Mouse (Mus musculus): Measurements from ENCODE around the gene Gcnt1. TPM values are rescaled to one million over a fixed set of nuclear protein-coding genes. Genes with fewer than 3 reads are reported as not detected.

Gene Gcnt1
- polyA plus RNA-seq, 1 experiment from 2014 or later = 21.0 TPM

DNA sequence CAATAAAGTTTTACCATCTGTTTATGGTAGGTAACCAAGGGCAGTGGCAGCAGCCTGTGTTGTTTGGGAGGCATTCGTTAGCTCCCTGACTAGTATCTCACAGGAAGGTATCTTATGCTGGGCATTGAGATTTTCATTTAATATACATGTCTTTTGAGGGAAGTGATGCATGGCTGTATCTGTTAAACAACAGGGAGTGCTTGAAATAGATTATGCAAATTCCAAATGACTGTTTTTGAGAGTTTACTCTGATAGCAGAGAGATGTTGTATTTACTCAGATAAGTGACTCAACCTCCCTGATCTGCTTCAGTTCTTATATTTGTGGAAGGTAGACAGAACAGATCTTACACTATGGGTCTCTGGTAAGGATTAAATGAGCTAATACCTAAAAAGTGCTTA is 61.1 kb downstream of the Gcnt1 start:
- Histone ChIP-seq H3K9ac (ENCODE audit: low read depth, low read length) (no peak overlapping the region), H3K4me1 (ENCODE audit: control insufficient read depth, insufficient read depth, low read length) (no peaks in the 10 kb centered on the region), H3K4me2 (replicated peaks; ENCODE audit: low read depth, low read length) (no peak overlapping the region), H3K36me3 (ENCODE audit: control insufficient read depth, insufficient read depth, low read length) (no peaks in the 10 kb centered on the region), H3K27me3 (ENCODE audit: control insufficient read depth, insufficient read depth, low read length) (no peaks in the 10 kb centered on the region), H3K27ac (ENCODE audit: low read depth, low read length) (no peak overlapping the region), H3K4me3 (ENCODE audit: low read length) (no peak overlapping the region), H3K9me3 (ENCODE audit: control insufficient read depth, low read length) (no peaks in the 10 kb centered on the region)
- no peak for ATAC-seq (ENCODE audit: low FRiP score, low TSS enrichment)
- 48% methylated on average over 1 of the region's 1 CpGs for WGBS

DNA sequence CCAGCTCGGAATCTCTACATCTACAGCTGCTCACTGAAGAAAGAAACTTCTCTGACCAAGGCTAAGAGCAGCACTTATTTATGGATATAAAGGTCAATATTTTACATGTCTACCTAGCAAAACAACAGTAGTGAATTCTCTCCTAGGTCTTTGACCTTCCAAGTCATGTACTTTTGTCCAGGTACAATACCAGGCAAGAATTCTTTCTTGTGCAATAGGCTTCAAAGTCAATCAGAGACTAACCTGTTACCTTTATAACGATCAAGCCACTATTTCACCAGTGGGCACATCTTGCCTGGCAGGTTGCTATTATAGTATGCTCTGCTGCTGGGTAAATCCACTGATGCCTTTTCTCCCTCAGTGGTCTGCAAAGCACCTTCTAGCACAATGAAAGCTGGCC is 61.6 kb downstream of the Gcnt1 start:
- Histone ChIP-seq H3K4me3 (ENCODE audit: low read length) (no peak overlapping the region), H3K4me1 (ENCODE audit: control insufficient read depth, insufficient read depth, low read length) (no peaks in the 10 kb centered on the region), H3K27me3 (ENCODE audit: control insufficient read depth, insufficient read depth, low read length) (no peaks in the 10 kb centered on the region), H3K9ac (ENCODE audit: low read depth, low read length) (no peak overlapping the region), H3K9me3 (ENCODE audit: control insufficient read depth, low read length) (no peaks in the 10 kb centered on the region), H3K27ac (ENCODE audit: low read depth, low read length) (no peak overlapping the region), H3K4me2 (replicated peaks; ENCODE audit: low read depth, low read length) (no peak overlapping the region), H3K36me3 (ENCODE audit: control insufficient read depth, insufficient read depth, low read length) (no peaks in the 10 kb centered on the region)
- ATAC-seq (ENCODE audit: low FRiP score, low TSS enrichment) = no peak
- 91% methylated on average over 2 of the region's 2 CpGs for WGBS

- Histone ChIP-seq H3K27me3 (ENCODE audit: control insufficient read depth, insufficient read depth, low read length) (no peaks in the 10 kb centered on the region), H3K4me1 (ENCODE audit: control insufficient read depth, insufficient read depth, low read length) (no peaks in the 10 kb centered on the region), H3K4me3 (ENCODE audit: low read length) (no peak overlapping the region), H3K27ac (ENCODE audit: low read depth, low read length) (no peak overlapping the region), H3K9me3 (ENCODE audit: control insufficient read depth, low read length) (no peaks in the 10 kb centered on the region), H3K4me2 (replicated peaks; ENCODE audit: low read depth, low read length) (no peak overlapping the region), H3K9ac (ENCODE audit: low read depth, low read length) (no peak overlapping the region), H3K36me3 (ENCODE audit: control insufficient read depth, insufficient read depth, low read length) (no peaks in the 10 kb centered on the region)
- 89% methylated on average over 5 of the region's 5 CpGs for WGBS
- ATAC-seq (ENCODE audit: low FRiP score, low TSS enrichment) = no peak
Measured at GRCm38 (mm10) chr19:17296081-17296480, 76.6 kb downstream of the Gcnt1 start.

DNA sequence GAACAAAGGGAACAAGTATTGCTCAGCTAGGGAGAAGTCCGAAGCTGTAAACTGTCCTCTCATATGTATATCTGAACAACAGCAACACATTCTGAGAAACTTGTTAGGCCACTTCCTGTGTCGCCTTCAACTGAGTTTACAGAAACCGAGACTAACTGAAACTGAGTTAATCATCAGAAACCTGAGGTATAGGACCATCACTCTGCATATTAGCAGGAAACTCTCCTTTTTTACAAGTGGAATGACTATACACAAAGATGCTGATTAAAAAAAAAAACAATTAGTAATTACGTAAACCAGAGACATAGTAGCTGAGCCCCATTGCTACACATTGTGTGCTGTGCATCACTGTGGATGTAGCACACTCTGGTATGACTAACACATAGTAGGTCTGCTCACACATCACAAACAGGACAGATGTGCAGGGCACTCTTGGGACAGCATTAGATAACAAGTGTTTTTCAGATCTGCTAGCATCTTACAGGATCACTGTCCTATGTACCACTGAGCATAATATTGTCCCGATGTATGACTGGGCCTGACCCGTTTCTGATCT is 77.4 kb downstream of the Gcnt1 start:
- no peaks in the 10 kb centered on the region for H3K27me3 ChIP-seq (ENCODE audit: control insufficient read depth, insufficient read depth, low read length)
- no peak overlapping the region for H3K9ac ChIP-seq (ENCODE audit: low read depth, low read length)
- ATAC-seq (ENCODE audit: low FRiP score, low TSS enrichment) = no peak
- H3K27ac ChIP-seq (ENCODE audit: low read depth, low read length) = no peak overlapping the region
- H3K4me1 ChIP-seq (ENCODE audit: control insufficient read depth, insufficient read depth, low read length) = no peaks in the 10 kb centered on the region
- no peaks in the 10 kb centered on the region for H3K36me3 ChIP-seq (ENCODE audit: control insufficient read depth, insufficient read depth, low read length)
- H3K9me3 ChIP-seq (ENCODE audit: control insufficient read depth, low read length) = no peaks in the 10 kb centered on the region
- 88% methylated on average over 6 of the region's 6 CpGs for WGBS
- H3K4me3 ChIP-seq (ENCODE audit: low read length) = no peak overlapping the region
- H3K4me2 ChIP-seq (replicated peaks; ENCODE audit: low read depth, low read length) = no peak overlapping the region

- Histone ChIP-seq H3K27ac (ENCODE audit: low read depth, low read length) (no peak overlapping the region), H3K27me3 (ENCODE audit: control insufficient read depth, insufficient read depth, low read length) (no peaks in the 10 kb centered on the region), H3K4me2 (replicated peaks; ENCODE audit: low read depth, low read length) (no peak overlapping the region), H3K9me3 (ENCODE audit: control insufficient read depth, low read length) (no peaks in the 10 kb centered on the region), H3K4me3 (ENCODE audit: low read length) (no peak overlapping the region), H3K4me1 (ENCODE audit: control insufficient read depth, insufficient read depth, low read length) (no peaks in the 10 kb centered on the region), H3K36me3 (ENCODE audit: control insufficient read depth, insufficient read depth, low read length) (no peaks in the 10 kb centered on the region), H3K9ac (ENCODE audit: low read depth, low read length) (no peak overlapping the region)
- WGBS = 87% methylated on average over 5 of the region's 5 CpGs
- no peak for ATAC-seq (ENCODE audit: low FRiP score, low TSS enrichment)
Measured at GRCm38 (mm10) chr19:17294136-17294535, 78.5 kb downstream of the Gcnt1 start.

GRCm38 (mm10) chr19:17289526-17289925 is 83.1 kb downstream of the Gcnt1 start:
- Histone ChIP-seq H3K9ac (ENCODE audit: low read depth, low read length) (no peak overlapping the region), H3K4me3 (ENCODE audit: low read length) (no peak overlapping the region), H3K27me3 (ENCODE audit: control insufficient read depth, insufficient read depth, low read length) (no peaks in the 10 kb centered on the region), H3K27ac (ENCODE audit: low read depth, low read length) (no peak overlapping the region), H3K4me2 (replicated peaks; ENCODE audit: low read depth, low read length) (no peak overlapping the region), H3K4me1 (ENCODE audit: control insufficient read depth, insufficient read depth, low read length) (no peaks in the 10 kb centered on the region), H3K9me3 (ENCODE audit: control insufficient read depth, low read length) (no peaks in the 10 kb centered on the region), H3K36me3 (ENCODE audit: control insufficient read depth, insufficient read depth, low read length) (no peaks in the 10 kb centered on the region)
- WGBS = 70% methylated on average over 6 of the region's 6 CpGs
- no peak for ATAC-seq (ENCODE audit: low FRiP score, low TSS enrichment)

GRCm38 (mm10) chr19:17286004-17286403 is 86.6 kb downstream of the Gcnt1 start:
- no peaks in the 10 kb centered on the region for H3K36me3 ChIP-seq (ENCODE audit: control insufficient read depth, insufficient read depth, low read length)
- WGBS = 90% methylated on average over 7 of the region's 7 CpGs
- no peak overlapping the region for H3K27ac ChIP-seq (ENCODE audit: low read depth, low read length)
- no peaks in the 10 kb centered on the region for H3K9me3 ChIP-seq (ENCODE audit: control insufficient read depth, low read length)
- H3K4me3 ChIP-seq (ENCODE audit: low read length) = no peak overlapping the region
- no peaks in the 10 kb centered on the region for H3K27me3 ChIP-seq (ENCODE audit: control insufficient read depth, insufficient read depth, low read length)
- ATAC-seq (ENCODE audit: low FRiP score, low TSS enrichment) = no peak
- no peak overlapping the region for H3K4me2 ChIP-seq (replicated peaks; ENCODE audit: low read depth, low read length)
- no peak overlapping the region for H3K9ac ChIP-seq (ENCODE audit: low read depth, low read length)
- no peaks in the 10 kb centered on the region for H3K4me1 ChIP-seq (ENCODE audit: control insufficient read depth, insufficient read depth, low read length)

DNA sequence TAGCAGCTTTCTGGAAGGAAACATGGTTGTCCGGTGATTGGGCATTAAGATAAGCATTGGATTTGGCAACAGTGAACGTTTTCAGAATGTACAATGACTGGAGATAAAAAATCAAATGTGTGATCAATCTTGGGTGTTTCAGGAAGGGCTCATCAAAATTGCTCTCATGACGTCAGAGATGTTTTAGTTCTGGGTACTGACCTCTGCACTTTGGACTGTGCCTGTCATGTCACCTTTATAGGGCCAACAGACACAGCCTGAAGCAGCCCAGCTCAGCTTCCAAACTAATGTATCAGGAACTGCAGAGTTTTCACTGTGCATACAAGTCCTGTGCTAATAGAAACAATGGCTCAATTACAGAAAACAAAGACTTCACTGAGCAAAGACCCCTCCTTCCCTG is 89.3 kb downstream of the Gcnt1 start:
- no peaks in the 10 kb centered on the region for H3K27me3 ChIP-seq (ENCODE audit: control insufficient read depth, insufficient read depth, low read length)
- 48% methylated on average over 3 of the region's 3 CpGs for WGBS
- no peak for ATAC-seq (ENCODE audit: low FRiP score, low TSS enrichment)

DNA sequence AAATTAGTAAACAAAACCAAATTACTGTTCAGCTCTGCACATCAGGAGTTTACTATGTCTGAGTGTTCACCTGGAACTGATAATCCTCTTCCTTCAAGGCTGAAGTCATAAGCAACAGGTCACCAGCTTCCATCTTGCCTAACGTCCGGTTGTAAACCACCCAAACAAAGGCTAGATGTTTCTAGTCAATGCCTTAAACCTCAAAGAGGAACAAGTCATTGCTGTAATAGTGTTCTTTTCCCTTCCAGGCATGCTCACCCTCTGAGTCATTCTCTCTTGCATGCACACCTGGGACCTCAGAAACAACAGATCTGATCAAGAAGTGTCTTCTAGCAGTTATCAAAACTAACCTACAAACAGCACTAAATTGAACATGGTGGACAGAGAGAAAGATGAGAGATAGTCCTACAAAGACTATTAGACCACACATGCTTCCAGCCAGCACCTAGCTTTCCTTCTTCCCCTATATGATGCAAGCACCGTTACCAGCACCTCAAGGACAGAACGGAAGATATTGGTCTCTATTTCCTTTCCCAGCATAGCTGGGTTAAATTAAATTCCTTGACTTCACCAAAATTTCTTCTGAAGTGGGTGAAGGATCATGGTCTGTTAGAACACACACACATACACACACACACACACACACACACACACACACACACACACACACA is 94.1 kb downstream of the Gcnt1 start:
- Histone ChIP-seq H3K9me3 (ENCODE audit: control insufficient read depth, low read length) (no peaks in the 10 kb centered on the region), H3K27ac (ENCODE audit: low read depth, low read length) (no peak overlapping the region)
- 93% methylated on average over 4 of the region's 4 CpGs for WGBS

More for the DNA sequence above, 89.3 kb downstream of the Gcnt1 start:
- Histone ChIP-seq H3K4me3 (ENCODE audit: low read length) (no peak overlapping the region), H3K27ac (ENCODE audit: low read depth, low read length) (no peak overlapping the region), H3K4me2 (replicated peaks; ENCODE audit: low read depth, low read length) (no peak overlapping the region), H3K9ac (ENCODE audit: low read depth, low read length) (no peak overlapping the region), H3K9me3 (ENCODE audit: control insufficient read depth, low read length) (no peaks in the 10 kb centered on the region), H3K4me1 (ENCODE audit: control insufficient read depth, insufficient read depth, low read length) (no peaks in the 10 kb centered on the region), H3K36me3 (ENCODE audit: control insufficient read depth, insufficient read depth, low read length) (no peaks in the 10 kb centered on the region)

More for the DNA sequence above, 94.1 kb downstream of the Gcnt1 start:
- H3K27me3 ChIP-seq (ENCODE audit: control insufficient read depth, insufficient read depth, low read length) = no peaks in the 10 kb centered on the region
- H3K4me1 ChIP-seq (ENCODE audit: control insufficient read depth, insufficient read depth, low read length) = no peaks in the 10 kb centered on the region
- no peaks in the 10 kb centered on the region for H3K36me3 ChIP-seq (ENCODE audit: control insufficient read depth, insufficient read depth, low read length)
- H3K9ac ChIP-seq (ENCODE audit: low read depth, low read length) = no peak overlapping the region
- ATAC-seq (ENCODE audit: low FRiP score, low TSS enrichment) = no peak
- no peak overlapping the region for H3K4me2 ChIP-seq (replicated peaks; ENCODE audit: low read depth, low read length)
- no peak overlapping the region for H3K4me3 ChIP-seq (ENCODE audit: low read length)
